Mouse (Mus musculus) heart, embryonic 11.5 days (tissue): ENCODE results near the gene Unc13b. TPM values are rescaled to one million over a fixed set of nuclear protein-coding genes. Genes with fewer than 3 reads are reported as not detected.

Experiments
- ATAC-seq: fragments of 200-750 bp; cut with Nextera tagmentation; replicated peaks from 2 replicates; pipeline ENCODE4 v1.8.0; 2017; ENCODE audit warnings: moderate library complexity; ENCODE audit not compliant: insufficient number of reproducible peaks, low FRiP score, low TSS enrichment
- H3K27ac ChIP-seq: fragments of 300-500 bp; sonication (generic); 2 replicates; pipeline ENCODE4 v1.5.1; 2014; ENCODE audit warnings: mild to moderate bottlenecking, low read depth, low read length
- H3K27me3 ChIP-seq: fragments of 300-500 bp; sonication (generic); 2 replicates; pipeline ENCODE4 v1.6.1; 2014; ENCODE audit warnings: mild to moderate bottlenecking, low read length, mixed read lengths; ENCODE audit not compliant: control insufficient read depth, insufficient read depth
- H3K36me3 ChIP-seq: fragments of 300-500 bp; sonication (generic); 2 replicates; pipeline ENCODE4 v1.6.1; 2014; ENCODE audit warnings: mild to moderate bottlenecking, low read length, moderate library complexity, mixed read lengths; ENCODE audit not compliant: control insufficient read depth, insufficient read depth
- H3K4me1 ChIP-seq: fragments of 300-500 bp; sonication (generic); 2 replicates; pipeline ENCODE4 v1.6.1; 2014; ENCODE audit warnings: low read length; ENCODE audit not compliant: control insufficient read depth, insufficient read depth
- H3K4me2 ChIP-seq: fragments of 300-500 bp; sonication (generic); 2 replicates; pipeline ENCODE4 v1.6.1; 2014; ENCODE audit warnings: mild to moderate bottlenecking, moderate library complexity
- H3K4me3 ChIP-seq: fragments of 300-500 bp; sonication (generic); 2 replicates; pipeline ENCODE4 v1.5.1; 2014; ENCODE audit warnings: low read depth, low read length
- H3K9ac ChIP-seq: fragments of 300-500 bp; sonication (generic); 2 replicates; pipeline ENCODE4 v1.6.1; 2014; ENCODE audit warnings: mild to moderate bottlenecking, low read depth, low read length, moderate library complexity
- H3K9me3 ChIP-seq: fragments of 300-500 bp; sonication (generic); replicated peaks from 2 replicates; pipeline ENCODE4 v1.6.1; 2016; ENCODE audit warnings: low read length; ENCODE audit not compliant: control insufficient read depth
- WGBS: fragments of 180-500 bp; shearing (Covaris S2); extraction: QIAGEN DNeasy Blood & Tissue Kit; methylation state at CpG from one replicate; pipeline ENCODE4 v1.1.7; 2014; ENCODE audit not compliant: insufficient replicate concordance; 5-methylcytosine and 5-hydroxymethylcytosine counted together
- polyA plus RNA-seq: library from polyadenylated mRNA; unstranded; fragments of >200 nt; fragmentation: Nextera tagmentation; extraction: Ambion mirVana; gene quantifications from 2 replicates; pipeline ENCODE4 v1.2.1, GENCODE M21; 2014

Gene Unc13b
- polyA plus RNA-seq, 1 experiment from 2014 or later: 9.3 TPM

- peaks cover 18% of the 10 kb centered on the region; the same call in 1 of the 2 replicates for H3K36me3 ChIP-seq
Measured at GRCm38 (mm10) chr4:43033481-43033880, 25.3 kb upstream of the Unc13b start.

GRCm38 (mm10) chr4:43035851-43036250 lies 22.9 kb upstream of the Unc13b start:
- no peak overlapping the region for H3K27ac ChIP-seq
- H3K4me1 ChIP-seq: peaks cover 20% of the 10 kb centered on the region
- 0 out of 2 replicates have a peak, but pooled peaks cover 14% of the 10 kb centered on the region for H3K36me3 ChIP-seq
- no peak for ATAC-seq
- H3K4me3 ChIP-seq: no peak overlapping the region
- H3K4me2 ChIP-seq: no peak overlapping the region
- WGBS: 88% methylated on average over 6 of the region's 6 CpGs
- H3K9me3 ChIP-seq: no peaks in the 10 kb centered on the region
- no peak overlapping the region for H3K9ac ChIP-seq
- H3K27me3 ChIP-seq: no peaks in the 10 kb centered on the region

More at GRCm38 (mm10) chr4:43033481-43033880, 25.3 kb upstream of the Unc13b start:
- H3K9ac ChIP-seq: no peak overlapping the region
- ATAC-seq: no peak
- H3K9me3 ChIP-seq: no peaks in the 10 kb centered on the region
- H3K4me2 ChIP-seq: no peak overlapping the region
- WGBS: 78% methylated on average over 14 of the region's 14 CpGs
- no peak overlapping the region for H3K27ac ChIP-seq
- H3K4me3 ChIP-seq: no peak overlapping the region
- peaks cover 15% of the 10 kb centered on the region; the same call in 1 of the 2 replicates for H3K4me1 ChIP-seq
- no peaks in the 10 kb centered on the region for H3K27me3 ChIP-seq

GRCm38 (mm10) chr4:43036356-43036755 lies 22.4 kb upstream of the Unc13b start:
- peak overlapping the region; percentile 53; the same call in 1 of the 2 replicates for H3K4me2 ChIP-seq
- ATAC-seq: no peak
- 85% methylated on average over 10 of the region's 10 CpGs for WGBS

DNA sequence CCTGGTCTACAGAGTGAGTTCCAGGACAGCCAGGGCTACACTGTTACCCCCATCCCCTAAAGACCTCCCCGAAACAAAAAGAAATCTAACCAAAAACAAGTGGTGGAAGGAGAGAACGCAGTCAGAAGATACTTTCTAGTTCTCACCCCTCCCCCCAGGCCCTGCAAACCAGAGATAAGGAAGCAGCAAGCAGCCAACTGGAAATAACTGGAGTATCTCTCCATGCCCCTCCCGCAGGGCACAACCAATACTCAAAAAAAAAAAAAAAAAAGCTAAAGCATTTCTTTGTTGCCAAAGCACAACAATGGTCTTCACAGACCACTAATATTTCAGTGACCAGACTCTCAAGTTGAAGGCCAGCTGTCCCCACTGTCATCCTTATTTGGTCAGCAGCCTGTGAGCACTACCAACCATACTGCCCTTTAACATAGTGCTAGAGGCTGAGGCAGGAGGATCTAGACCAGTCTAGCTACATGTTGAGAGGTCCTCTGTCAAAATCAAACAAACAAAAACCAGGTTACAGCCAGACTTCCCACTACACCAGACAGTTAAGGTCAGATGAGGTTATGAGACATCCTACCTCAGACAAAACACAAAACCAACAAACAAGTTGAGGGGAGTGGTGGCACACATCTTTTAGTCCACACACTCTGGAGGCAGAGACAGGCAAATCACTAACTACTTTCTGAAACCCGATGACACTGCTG lies 20.7 kb upstream of the Unc13b start:
- H3K4me3 ChIP-seq: peak overlapping the region; percentile 15
- no peaks in the 10 kb centered on the region for H3K27me3 ChIP-seq
- peak overlapping the region; percentile 89 for H3K4me2 ChIP-seq
- peaks cover 15% of the 10 kb centered on the region for H3K4me1 ChIP-seq
- no peaks in the 10 kb centered on the region for H3K9me3 ChIP-seq
- no peak for ATAC-seq
- H3K36me3 ChIP-seq: 0 out of 2 replicates have a peak, but pooled peaks cover 14% of the 10 kb centered on the region
- H3K27ac ChIP-seq: peak overlapping the region; percentile 87
- WGBS: 39% methylated on average over 4 of the region's 4 CpGs
- no peak overlapping the region for H3K9ac ChIP-seq

More at GRCm38 (mm10) chr4:43036356-43036755, 22.4 kb upstream of the Unc13b start:
- Histone ChIP-seq H3K9ac (no peak overlapping the region), H3K4me1 (peaks cover 20% of the 10 kb centered on the region), H3K27ac (no peak overlapping the region), H3K4me3 (no peak overlapping the region), H3K27me3 (no peaks in the 10 kb centered on the region), H3K36me3 (0 out of 2 replicates have a peak, but pooled peaks cover 14% of the 10 kb centered on the region), H3K9me3 (no peaks in the 10 kb centered on the region)

- H3K4me2 ChIP-seq: peak overlapping the region; percentile 89
- peak overlapping the region; percentile 79 for H3K4me3 ChIP-seq
- WGBS: 44% methylated on average over 15 of the region's 15 CpGs
- ATAC-seq: no peak
- peak overlapping the region; percentile 87 for H3K27ac ChIP-seq
- H3K9ac ChIP-seq: peak overlapping the region; percentile 84
- H3K4me1 ChIP-seq: peaks cover 16% of the 10 kb centered on the region
- H3K36me3 ChIP-seq: 0 out of 2 replicates have a peak, but pooled peaks cover 11% of the 10 kb centered on the region
- H3K27me3 ChIP-seq: no peaks in the 10 kb centered on the region
- H3K9me3 ChIP-seq: no peaks in the 10 kb centered on the region
Measured at GRCm38 (mm10) chr4:43038567-43039495, 19.9 kb upstream of the Unc13b start.

GRCm38 (mm10) chr4:43039609-43040008 lies 19.1 kb upstream of the Unc13b start:
- 2% methylated on average over 11 of the region's 11 CpGs for WGBS
- Histone ChIP-seq H3K9me3 (no peaks in the 10 kb centered on the region), H3K4me3 (peak overlapping the region; percentile 79), H3K36me3 (0 out of 2 replicates have a peak, but pooled peaks cover 8% of the 10 kb centered on the region), H3K4me2 (peak overlapping the region; percentile 89), H3K4me1 (peaks cover 24% of the 10 kb centered on the region), H3K27me3 (no peaks in the 10 kb centered on the region), H3K27ac (peak overlapping the region; percentile 87), H3K9ac (peak overlapping the region; percentile 84)
- peak; percentile 6 for ATAC-seq

GRCm38 (mm10) chr4:43040114-43040572 lies 18.6 kb upstream of the Unc13b start:
- Histone ChIP-seq H3K27me3 (no peaks in the 10 kb centered on the region), H3K9ac (peak overlapping the region; percentile 84), H3K4me2 (peak overlapping the region; percentile 89), H3K4me3 (peak overlapping the region; percentile 79), H3K4me1 (peaks cover 29% of the 10 kb centered on the region), H3K9me3 (no peaks in the 10 kb centered on the region), H3K36me3 (0 out of 2 replicates have a peak, but pooled peaks cover 8% of the 10 kb centered on the region), H3K27ac (peak overlapping the region; percentile 87)
- WGBS: under 1% methylated on average over 25 of the region's 25 CpGs
- peak; percentile 96 for ATAC-seq

- peak overlapping the region; percentile 37 for H3K27ac ChIP-seq
- 55% methylated on average over 9 of the region's 9 CpGs for WGBS
- no peaks in the 10 kb centered on the region for H3K27me3 ChIP-seq
- no peak overlapping the region for H3K9ac ChIP-seq
- ATAC-seq: no peak
- no peaks in the 10 kb centered on the region for H3K9me3 ChIP-seq
- no peak overlapping the region for H3K4me3 ChIP-seq
- H3K36me3 ChIP-seq: 0 out of 2 replicates have a peak, but pooled peaks cover 5% of the 10 kb centered on the region
- peaks cover 29% of the 10 kb centered on the region for H3K4me1 ChIP-seq
- no peak overlapping the region for H3K4me2 ChIP-seq
Measured at GRCm38 (mm10) chr4:43040881-43041547, 17.7 kb upstream of the Unc13b start.
